Mouse (Mus musculus): ENCODE results near the gene Bcl2l2.

DNA sequence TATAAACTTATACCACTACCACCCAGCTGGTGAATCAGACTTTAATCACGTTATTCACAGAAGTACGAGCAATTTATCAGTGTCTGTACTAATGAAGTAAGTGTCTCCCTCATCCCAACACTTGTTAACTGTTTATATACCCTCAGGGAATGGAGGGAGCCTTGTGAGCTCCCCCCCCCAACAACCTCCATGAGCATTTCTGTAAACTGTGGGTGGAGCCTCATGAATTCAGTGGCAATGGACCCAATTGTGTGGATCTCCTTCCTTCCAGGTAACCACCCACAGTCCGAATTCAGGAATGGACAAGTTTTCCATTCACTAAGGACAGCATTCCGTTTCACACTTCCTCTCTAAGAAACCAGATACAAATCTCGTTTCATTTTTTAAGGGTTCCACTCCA, 17.6 kb upstream of the Bcl2l2 start:
- no peak for TF ChIP-seq MAFK (IDR thresholded peaks at IDR 0.05; ENCODE audit: insufficient read depth, low read depth, low read length)
- TF ChIP-seq ZC3H11A (IDR thresholded peaks at IDR 0.05; ENCODE audit: borderline replicate concordance, low read depth, low read length): no peak
- TF ChIP-seq ZNF384 (IDR thresholded peaks at IDR 0.05; ENCODE audit: low read depth, low read length): no peak
- no peak for TF ChIP-seq CHD2 (IDR thresholded peaks at IDR 0.05; ENCODE audit: low read depth, low read length)
- no peak for TF ChIP-seq HCFC1 (IDR thresholded peaks at IDR 0.05; ENCODE audit: borderline replicate concordance, insufficient read depth, low read length)

All from ES-E14 (cell line).